Mouse (Mus musculus) megakaryocyte, embryonic 14.5 days (primary cell): ENCODE results near the gene Ear10. TPM values are rescaled to one million over a fixed set of nuclear protein-coding genes. Genes with fewer than 3 reads are reported as not detected.
"Not testable (repeated sequence)": the region's sequence is repeated elsewhere in the genome, so short reads cannot be mapped to it uniquely, and the experiment has no call there.

Experiments used
- H3K27me3 ChIP-seq: replicated peaks from 2 replicates; pipeline ENCODE3; 2012; ENCODE audit warnings: inconsistent platforms
- H3K36me3 ChIP-seq: replicated peaks from 2 replicates; pipeline ENCODE3; 2012; ENCODE audit warnings: low read length, inconsistent platforms, mixed read lengths
- H3K4me1 ChIP-seq: 2 replicates; pipeline ENCODE4 v1.6.1; 2012; ENCODE audit warnings: inconsistent platforms
- H3K4me3 ChIP-seq: replicated peaks from 2 replicates; pipeline ENCODE3; 2012; ENCODE audit warnings: moderate library complexity, mild to moderate bottlenecking, inconsistent platforms
- H3K9me3 ChIP-seq: 2 replicates; pipeline ENCODE4 v1.6.1; 2012; ENCODE audit warnings: inconsistent platforms
- polyA plus RNA-seq: library from polyadenylated mRNA; stranded (reverse); fragments of >175 nt; gene quantifications from 2 replicates; pipeline ENCODE4 v1.2.3, GENCODE M21; 2012; ENCODE audit warnings: low replicate concordance; ENCODE audit not compliant: insufficient read depth

Ear10 gene
- polyA plus RNA-seq, 1 experiment, result not detected

- H3K4me1 ChIP-seq, H3K36me3 ChIP-seq, H3K27me3 ChIP-seq, H3K9me3 ChIP-seq, H3K4me3 ChIP-seq: not testable (repeated sequence)
Measured at GRCm38 (mm10) chr14:43874862-43875261, 48.5 kb downstream of the Ear10 start.

Other genes with a start within 250 kb of the Ear10 start
- gene Gm8165, start 246.4 kb downstream of the Ear10 start, polyA plus RNA-seq, result not detected in 2 replicates
- 0.16 TPM in 1 of 2 replicates, not detected in the other for gene Gm7324, start 225.7 kb downstream of the Ear10 start, polyA plus RNA-seq
- gene Gm16506, start 196.1 kb downstream of the Ear10 start, polyA plus RNA-seq, result not detected in 2 replicates
- not detected in 2 replicates for gene Gm6526, start 175.7 kb downstream of the Ear10 start, polyA plus RNA-seq
- not detected in 2 replicates for gene Gm8180, start 138.8 kb downstream of the Ear10 start, polyA plus RNA-seq
- gene Ear1, start 48.0 kb downstream of the Ear10 start, polyA plus RNA-seq, result not detected in 2 replicates
- gene Gm8113, start 1.8 kb upstream of the Ear10 start, polyA plus RNA-seq, result not detected in 2 replicates
- gene Ang5, start 33.5 kb upstream of the Ear10 start, polyA plus RNA-seq, result not detected in 2 replicates
- gene Ang6, start 78.7 kb upstream of the Ear10 start, polyA plus RNA-seq, result not detected in 2 replicates
- gene Ear2, start 179.1 kb upstream of the Ear10 start, polyA plus RNA-seq, result not detected in 2 replicates
- gene Gm3327, start 200.3 kb upstream of the Ear10 start, polyA plus RNA-seq, result not detected in 2 replicates